Mouse (Mus musculus) CD8-positive naive resting alpha-beta T cell, adult 2 months (primary cell): Measurements from ENCODE around the gene Mtg1.
"Not testable (repeated sequence)": the region's sequence is repeated elsewhere in the genome, so short reads cannot be mapped to it uniquely, and the experiment has no call there.

Experiments used
- DNase-seq, 2 experiments: peaks; one replicate each; pipeline ENCODE4 v3.0.0; 2022; ENCODE audit warnings: low read depth in 2 of 2, low spot score in 2 of 2

Gene Mtg1

DNA sequence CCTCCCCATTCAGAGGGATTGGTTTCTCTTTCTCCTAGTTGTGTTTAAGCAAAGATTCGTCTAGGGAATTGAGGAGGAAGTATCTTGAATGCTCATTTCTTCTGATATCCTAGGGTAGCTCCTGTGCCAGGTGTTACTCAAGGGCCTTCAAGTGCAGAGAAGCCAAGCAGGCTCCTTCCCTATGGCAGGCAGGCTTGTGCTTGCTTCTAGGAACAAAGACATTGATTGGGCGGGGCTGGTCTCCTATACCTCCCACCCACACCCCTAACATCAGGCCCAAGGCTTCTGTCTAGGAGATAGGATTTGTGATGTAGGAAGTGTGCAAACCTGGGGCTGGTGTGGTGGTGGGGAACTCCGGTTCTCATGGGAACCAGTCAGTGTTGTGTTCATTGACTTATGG is 10.4 kb upstream of the Mtg1 start:
- DNase-seq = no peak

DNA sequence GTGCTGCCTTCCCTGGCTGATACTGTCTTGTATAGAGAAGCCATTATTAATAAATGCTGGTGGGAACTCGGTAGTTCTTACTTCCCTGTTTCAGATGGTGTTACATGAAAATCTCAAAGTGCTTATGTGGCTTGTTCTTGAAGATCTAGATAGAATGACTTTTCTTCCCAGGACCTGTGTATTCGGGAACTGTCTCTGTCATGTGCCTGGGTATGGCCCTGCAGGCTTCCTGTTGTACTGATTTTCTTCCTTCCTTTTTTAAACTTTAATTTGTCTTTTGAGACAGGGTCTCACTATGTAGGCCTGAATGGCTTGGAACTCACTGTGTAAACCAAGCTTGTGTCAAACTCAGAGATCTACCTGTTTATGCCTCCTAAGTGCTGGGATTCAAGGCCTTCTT is 9.5 kb upstream of the Mtg1 start:
- DNase-seq = no peak

DNA sequence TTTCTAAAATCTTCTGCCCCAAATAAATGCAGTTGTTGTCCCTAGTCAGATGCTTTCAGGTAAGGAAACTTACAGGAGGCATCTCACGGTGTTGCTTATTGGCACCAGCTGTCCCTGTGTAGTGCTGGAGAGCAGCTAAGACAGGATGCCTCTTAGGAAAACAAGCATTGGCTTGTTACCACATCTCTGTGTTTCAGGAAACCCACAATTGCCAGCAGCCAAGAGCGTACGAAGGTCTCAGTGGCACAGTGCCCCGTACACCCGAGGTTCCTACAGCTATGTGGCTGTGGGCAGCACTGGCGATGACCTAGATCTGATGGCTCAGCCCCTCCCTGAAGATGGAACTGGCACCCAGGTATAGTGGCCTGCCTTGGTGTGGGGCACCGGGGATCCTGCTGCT is 5.2 kb upstream of the Mtg1 start:
- not testable (repeated sequence) for DNase-seq

GRCm38 (mm10) chr7:140134033-140134432 is 3.3 kb upstream of the Mtg1 start:
- not testable (repeated sequence) for DNase-seq

DNA sequence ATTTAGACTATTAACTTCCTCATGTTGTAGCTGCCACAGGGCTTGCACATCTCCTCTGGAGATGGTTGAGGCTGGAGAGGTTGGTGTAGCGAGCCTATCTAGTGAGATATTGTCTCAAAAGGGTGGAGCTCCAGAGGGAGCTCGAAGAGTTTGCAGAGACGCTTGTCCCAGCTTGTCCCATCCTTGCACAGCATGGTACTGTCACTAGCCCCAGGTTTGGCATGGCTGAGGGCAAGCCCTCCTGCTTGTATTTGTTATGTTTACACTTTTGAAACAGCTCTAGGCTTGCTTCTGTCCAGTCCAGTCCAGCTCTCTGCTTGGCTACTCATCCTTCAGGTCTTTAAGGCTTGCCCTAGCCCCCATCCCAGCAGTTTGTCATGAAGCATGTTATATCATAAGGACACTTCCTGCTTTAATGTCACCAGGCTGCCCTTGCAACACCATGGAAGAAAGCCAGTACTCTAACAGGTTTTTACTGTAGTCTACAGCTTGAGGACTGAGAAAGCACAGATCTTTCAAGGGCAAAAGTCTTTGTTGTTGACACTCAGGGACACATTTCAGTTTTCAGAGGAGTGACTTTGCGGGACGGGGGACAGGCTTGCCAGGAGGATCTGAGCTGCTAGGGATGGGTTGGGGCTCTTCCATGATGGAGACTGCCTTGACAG is 2.1 kb upstream of the Mtg1 start:
- no peak for DNase-seq

- DNase-seq = no peak
Measured at GRCm38 (mm10) chr7:140138021-140138310, 602 bp downstream of the Mtg1 start.

GRCm38 (mm10) chr7:140141350-140141749 is 4.0 kb downstream of the Mtg1 start:
- DNase-seq = peak; percentile 51 to 72

DNA sequence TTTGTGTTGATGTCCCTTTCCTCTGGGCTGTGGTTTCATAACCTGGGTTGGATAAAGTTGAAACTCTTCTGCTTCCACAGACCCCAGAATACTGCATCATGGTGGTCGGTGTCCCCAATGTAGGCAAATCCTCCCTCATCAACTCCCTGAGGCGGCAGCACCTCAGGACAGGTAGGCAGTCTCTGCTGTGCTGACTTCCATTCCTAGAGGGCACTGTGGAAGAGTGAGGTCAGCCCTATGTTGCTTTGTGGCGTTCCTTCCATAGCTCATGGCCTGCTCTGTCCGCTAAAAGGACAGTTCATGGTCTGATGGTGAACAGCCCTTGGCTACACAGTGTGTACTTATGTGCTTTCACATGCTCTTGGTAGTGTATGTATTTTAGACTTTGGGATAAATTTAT is 7.2 kb downstream of the Mtg1 start:
- DNase-seq = no peak

GRCm38 (mm10) chr7:140153383-140153782 is 16.0 kb downstream of the Mtg1 start:
- DNase-seq = no peak

DNA sequence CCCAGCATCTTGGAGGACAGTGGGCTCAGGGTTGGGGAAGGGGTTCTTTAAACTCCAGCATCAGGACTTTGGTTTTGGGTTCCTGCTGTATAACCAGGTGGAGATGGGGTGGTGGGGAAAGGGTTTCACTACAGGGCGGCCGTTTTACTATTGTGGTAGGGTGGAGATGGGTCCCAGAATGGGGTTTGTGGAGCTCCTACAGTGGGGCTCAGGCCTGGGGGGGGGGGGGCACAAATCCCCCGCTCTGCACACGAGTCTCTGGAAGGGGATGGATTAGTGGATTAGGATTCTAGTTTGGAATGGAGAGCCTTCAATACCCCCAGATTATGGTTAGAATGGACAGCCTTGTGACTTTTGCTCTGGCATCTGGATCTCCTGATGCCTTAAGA is 16.5 kb downstream of the Mtg1 start:
- DNase-seq = no peak

DNA sequence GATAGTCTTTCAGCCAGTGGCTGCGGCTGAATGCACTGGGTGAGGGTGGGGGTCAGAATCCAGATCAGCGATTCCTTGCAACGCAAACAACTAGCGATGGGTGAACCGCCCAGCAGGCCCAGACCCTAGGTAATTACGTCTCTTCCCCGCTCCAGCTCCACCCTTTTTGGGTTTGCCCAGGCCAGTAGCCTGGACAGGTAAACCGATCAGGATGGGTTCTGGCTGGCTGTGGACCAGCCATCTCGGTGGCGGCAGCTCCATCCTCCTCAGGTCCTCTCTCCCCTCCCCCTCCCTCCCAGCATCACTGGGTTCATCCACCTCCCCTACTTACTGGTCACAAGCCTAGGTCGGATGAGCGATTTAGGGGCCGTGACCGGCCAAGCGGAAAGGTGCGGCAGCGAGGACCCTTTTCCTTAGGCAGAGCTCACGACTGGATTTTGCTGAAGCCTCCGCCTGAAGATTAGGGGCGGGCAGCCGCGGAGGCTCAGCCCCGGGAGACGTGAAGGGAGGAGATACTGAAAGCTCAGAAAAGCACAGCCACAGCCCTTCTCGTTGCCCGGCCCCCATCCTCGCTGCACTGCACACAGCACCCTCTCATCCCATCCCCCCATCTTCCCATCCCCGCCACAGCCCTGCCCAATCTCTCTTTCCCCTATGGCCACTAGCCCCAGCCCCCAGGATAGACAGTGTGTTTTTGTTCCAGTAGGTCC is 17.0 kb downstream of the Mtg1 start, which contains the start of gene Sprn:
Gene Sprn (minus strand): TSS at position 660 of the 710 bp plus-strand sequence.
- no peak for DNase-seq

- no peak for DNase-seq
Measured at GRCm38 (mm10) chr7:140160363-140160762, 23.0 kb downstream of the Mtg1 start.

GRCm38 (mm10) chr7:140164664-140165063 is 27.3 kb downstream of the Mtg1 start, which contains the start of gene Olfr522:
Gene Olfr522 (minus strand): TSS chr7:140164764.
- DNase-seq = no peak

DNA sequence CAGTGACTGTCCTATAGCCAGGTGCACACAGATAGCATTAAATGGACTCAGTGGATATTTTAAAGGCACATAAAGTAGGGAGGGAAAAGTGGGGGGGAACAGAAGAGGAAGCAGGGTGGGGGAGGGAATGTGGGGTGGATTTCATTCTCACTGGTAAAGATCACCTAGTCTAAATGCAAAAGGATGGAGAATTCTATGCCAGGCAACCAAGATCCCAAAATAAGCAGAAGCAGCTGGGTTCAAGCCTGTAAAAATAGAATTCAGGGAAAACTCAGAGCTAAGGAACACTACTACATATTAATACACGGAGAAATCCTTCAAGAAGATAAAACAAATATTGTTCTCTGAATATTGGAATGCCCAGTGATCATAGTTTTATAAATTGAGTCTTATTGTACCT is 30.6 kb downstream of the Mtg1 start:
- DNase-seq = no peak

- no peak for DNase-seq
Measured at GRCm38 (mm10) chr7:140169386-140169785, 32.0 kb downstream of the Mtg1 start.

DNA sequence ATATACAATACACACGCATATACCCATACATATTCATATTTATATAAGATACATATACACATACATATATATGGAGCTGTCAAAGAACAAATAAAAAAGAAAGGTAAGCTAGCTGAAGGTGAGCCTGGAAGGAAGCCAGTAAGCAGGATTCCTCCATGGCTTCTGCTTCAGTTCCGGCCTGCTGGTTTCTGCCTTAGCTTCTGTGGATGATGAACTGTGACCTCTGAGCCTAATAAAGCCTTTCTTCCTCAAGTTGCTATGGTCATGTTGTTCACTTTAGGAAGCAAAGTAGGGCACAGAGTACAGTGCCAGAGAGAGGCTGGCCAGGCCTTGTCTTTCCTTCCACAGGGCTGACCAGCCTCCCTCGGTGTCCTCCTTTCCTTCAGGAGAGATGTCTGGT is 33.5 kb downstream of the Mtg1 start:
- no peak for DNase-seq

- DNase-seq = no peak
Measured at GRCm38 (mm10) chr7:140172936-140173335, 35.6 kb downstream of the Mtg1 start, which contains the start of gene Olfr523. Gene Olfr523 (plus strand): TSS chr7:140173217.

DNA sequence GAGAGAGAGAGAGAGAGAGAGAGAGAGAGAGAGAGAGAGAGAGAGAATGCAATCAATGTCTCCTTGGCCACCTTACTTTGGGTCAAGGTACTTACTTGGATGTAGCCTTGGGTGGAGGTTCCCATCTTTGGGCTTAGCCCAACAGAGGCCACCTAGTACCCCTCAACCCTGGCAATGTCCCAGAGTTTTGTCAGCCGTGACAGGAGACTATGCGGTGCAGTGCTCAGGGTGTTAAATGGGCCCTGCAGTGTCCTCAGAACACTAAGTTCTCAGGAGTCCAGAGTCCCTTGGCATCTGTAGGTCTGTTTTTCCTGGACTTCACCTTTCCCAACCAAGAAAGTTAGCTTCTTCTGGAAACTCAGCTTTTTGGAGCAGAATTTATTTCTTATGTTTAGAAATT is 41.8 kb downstream of the Mtg1 start:
- DNase-seq = no peak

GRCm38 (mm10) chr7:140180692-140181091 is 43.3 kb downstream of the Mtg1 start:
- DNase-seq = no peak

- no peak for DNase-seq
Measured at GRCm38 (mm10) chr7:140184206-140184605, 46.8 kb downstream of the Mtg1 start.

DNA sequence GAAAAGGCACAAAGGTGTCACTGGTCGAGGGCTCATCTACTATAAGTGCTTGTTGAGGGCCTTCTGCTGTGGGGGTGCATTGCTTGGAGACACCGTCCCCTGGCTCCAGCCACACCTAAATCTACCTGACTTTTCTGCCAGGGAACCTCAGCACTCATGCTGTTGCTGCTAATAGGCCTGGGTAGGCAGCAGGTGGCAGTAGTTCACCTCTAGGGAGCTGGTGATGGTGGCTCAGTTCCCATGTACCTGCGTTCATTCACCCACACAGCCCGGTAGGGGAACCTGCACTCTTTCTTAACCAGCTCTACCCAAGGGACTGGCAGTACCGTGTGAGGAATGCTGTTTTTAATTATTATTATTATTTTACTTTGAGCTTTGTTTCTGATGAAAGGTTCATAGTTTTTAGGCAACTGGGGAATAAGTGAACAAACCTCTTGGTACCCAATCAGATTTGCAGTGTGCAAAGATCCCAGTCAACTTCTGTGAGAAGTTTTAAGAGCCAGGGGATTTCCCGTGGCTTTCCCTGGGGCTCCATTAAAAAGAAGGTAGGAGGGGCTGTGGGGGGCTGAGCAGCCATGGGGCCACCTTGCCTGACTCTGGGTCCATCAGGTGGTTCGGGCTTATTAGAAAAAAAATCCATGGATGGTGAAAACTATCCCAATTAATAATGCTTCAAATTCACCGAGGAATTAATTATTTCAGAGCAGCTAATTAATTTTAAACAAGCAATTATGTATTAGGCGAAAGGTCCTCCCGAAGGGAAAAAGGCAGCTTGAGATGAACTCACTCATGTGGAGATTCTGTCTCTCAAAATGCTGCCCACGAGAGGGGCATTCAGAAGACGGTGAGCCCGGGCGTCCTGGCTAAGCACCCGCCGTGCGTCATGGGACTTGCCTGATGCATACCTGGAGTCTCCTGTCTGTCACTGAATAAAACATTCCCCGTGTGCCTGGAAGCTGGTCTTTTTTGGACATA is 49.6 kb downstream of the Mtg1 start:
- DNase-seq = peak; percentile 49 to 55
